Mouse (Mus musculus) large intestine, adult 2 months (tissue): ENCODE measurements around the gene Lepr. TPM values are rescaled to one million over a fixed set of nuclear protein-coding genes. Genes with fewer than 3 reads are reported as not detected.

Experiments
- DNase-seq: peaks from one replicate; pipeline ENCODE4 v3.0.0-alpha.2; 2012; ENCODE audit warnings: low read depth, low spot score
- WGBS: fragments of 180-500 bp; shearing (Covaris S2); methylation state at CpG from one replicate; pipeline ENCODE4 v1.1.7; 2018; 5-methylcytosine and 5-hydroxymethylcytosine counted together
- polyA plus RNA-seq: library from polyadenylated mRNA; depleted of rRNA; stranded (reverse); fragments of >200 nt; gene quantifications from 2 replicates; pipeline ENCODE4 v1.2.3, GENCODE M21; 2012; rRNA removed

The Lepr gene
- polyA plus RNA-seq: 1.6 and 3.0 TPM in 2 replicates

- no peak for DNase-seq
Observed at GRCm38 (mm10) chr4:101717367-101718121, at the start of gene Lepr. Lepr (plus strand) TSS chr4:101717404.

GRCm38 (mm10) chr4:101669161-101669560 is 48.0 kb upstream of the Lepr start:
- no peak for DNase-seq
- WGBS: 41% methylated on average over 5 of the region's 5 CpGs

More at GRCm38 (mm10) chr4:101717367-101718121, at the start of gene Lepr:
- 3% methylated on average over 50 of the region's 50 CpGs for WGBS

DNA sequence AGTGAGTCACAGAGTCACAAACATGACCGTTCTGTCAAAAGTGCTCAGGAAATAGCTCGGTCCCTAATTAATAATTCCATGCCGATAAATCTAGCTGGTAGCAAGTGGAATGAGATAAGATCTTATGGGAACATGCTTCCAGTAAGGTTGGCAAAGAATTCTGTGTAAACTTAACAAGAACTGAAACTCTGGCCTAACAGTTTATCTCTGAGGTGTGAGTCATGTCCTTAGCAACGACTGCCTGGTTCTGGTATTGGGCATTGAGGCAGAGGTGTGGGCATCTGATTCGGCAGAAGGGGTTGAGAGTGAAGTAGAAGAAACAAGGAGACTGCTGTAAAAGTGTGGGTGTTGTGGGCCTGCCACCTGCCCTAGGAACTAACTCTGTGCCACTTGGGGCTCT is 47.4 kb upstream of the Lepr start:
- WGBS: 66% methylated on average over 5 of the region's 5 CpGs
- DNase-seq: no peak

- no peak for DNase-seq
- 28% methylated on average over 5 of the region's 5 CpGs for WGBS
Observed at GRCm38 (mm10) chr4:101674790-101675189, 42.4 kb upstream of the Lepr start.

- DNase-seq: no peak
- 25% methylated on average over 4 of the region's 4 CpGs for WGBS
Observed at GRCm38 (mm10) chr4:101675726-101676125, 41.5 kb upstream of the Lepr start.

GRCm38 (mm10) chr4:101682620-101683019 is 34.6 kb upstream of the Lepr start:
- WGBS: 92% methylated on average over 4 of the region's 4 CpGs
- no peak for DNase-seq

DNA sequence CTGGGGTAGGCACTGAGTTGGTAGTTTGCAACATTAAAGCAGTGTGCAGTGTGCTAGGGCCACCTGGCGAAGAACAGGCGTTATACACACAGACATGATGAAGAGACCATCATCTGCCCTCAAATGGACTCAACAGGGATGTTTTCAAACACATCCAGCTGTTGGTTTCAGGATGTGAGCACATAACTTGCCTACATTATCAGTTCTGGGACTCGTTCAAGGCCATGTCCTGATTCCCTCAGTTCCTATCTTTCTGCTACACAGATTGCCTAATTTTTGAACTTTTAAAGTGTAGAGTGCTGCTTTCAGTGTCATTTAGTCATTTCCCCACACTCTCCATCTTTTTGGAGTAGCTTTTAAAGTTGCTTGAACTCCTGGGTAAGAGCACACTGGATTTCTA is 34.1 kb upstream of the Lepr start:
- 71% methylated on average over 3 of the region's 3 CpGs for WGBS
- no peak for DNase-seq

GRCm38 (mm10) chr4:101684821-101685220 is 32.4 kb upstream of the Lepr start:
- WGBS: 76% methylated on average over 3 of the region's 3 CpGs
- DNase-seq: no peak

- DNase-seq: no peak
- WGBS: 71% methylated on average over 13 of the region's 13 CpGs
Observed at GRCm38 (mm10) chr4:101686227-101686810, 30.9 kb upstream of the Lepr start.

DNA sequence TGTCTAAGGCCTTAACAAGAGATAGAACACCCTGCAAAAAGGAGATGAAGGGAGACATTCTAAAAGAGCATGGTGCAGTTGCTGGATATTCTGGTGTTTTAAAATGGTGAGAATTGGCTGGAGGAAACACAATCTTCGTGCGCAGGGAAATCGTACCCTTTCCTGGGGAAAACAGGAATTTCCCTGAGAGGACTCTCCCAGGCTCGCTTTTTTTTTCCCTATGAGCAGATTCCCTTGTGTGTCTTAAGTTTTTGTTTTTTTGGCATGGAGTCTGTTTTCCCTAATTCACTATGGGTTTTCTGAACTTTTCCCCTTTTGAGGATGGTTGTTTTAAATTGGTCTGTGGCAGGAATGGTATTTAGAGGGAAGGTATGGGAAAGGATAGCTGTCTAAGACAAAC is 28.0 kb upstream of the Lepr start:
- no peak for DNase-seq
- WGBS: 84% methylated on average over 4 of the region's 4 CpGs

DNA sequence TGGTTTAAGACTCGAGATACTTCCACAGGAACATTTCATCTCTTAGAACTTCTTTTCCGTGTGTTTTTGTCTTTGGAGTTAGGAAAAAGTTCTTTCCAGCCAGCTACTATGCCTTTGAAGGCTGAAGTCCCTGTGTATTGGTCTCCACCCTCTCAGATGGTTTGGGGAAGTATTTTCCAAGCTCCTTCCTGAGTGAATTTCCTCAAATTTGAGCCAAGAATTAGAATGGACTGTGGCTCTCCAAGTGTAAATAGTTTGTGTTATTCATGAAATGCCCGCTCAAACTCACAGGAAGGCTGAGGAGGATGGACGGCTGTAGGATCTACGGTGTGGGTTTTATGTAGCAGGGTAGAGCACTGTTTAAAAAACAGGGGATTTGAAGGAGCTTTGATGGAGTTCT is 27.6 kb upstream of the Lepr start:
- no peak for DNase-seq
- 61% methylated on average over 5 of the region's 5 CpGs for WGBS

DNA sequence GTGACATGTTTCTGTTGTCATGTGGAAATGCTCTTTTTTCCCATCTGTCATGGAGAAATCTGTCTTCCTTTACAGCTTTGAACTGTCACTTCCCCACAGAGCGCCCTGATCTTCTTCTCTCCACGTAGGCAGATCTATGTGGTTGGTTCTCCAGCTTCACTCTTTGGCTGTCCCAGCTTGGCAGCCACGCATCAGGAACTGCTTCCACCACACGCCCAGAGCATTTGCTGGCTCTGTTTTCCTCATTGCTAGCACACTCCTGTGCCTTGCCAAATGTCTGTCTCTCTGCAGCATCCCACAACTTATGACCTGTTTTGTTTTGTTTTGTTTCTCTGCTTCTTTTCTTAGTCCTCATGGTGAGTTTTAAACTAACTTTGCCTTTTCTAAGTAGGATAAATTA is 24.3 kb upstream of the Lepr start:
- WGBS: 58% methylated on average over 4 of the region's 4 CpGs
- DNase-seq: no peak

- DNase-seq: no peak
- 28% methylated on average over 6 of the region's 6 CpGs for whole genome bisulfite sequencing
Observed at GRCm38 (mm10) chr4:101694529-101694928, 22.7 kb upstream of the Lepr start.

- WGBS: 86% methylated on average over 3 of the region's 3 CpGs
- DNase-seq: no peak
Observed at GRCm38 (mm10) chr4:101697236-101697635, 20.0 kb upstream of the Lepr start.

- DNase-seq: no peak
- WGBS: 74% methylated on average over 1 of the region's 1 CpGs
Observed at GRCm38 (mm10) chr4:101699423-101699822, 17.8 kb upstream of the Lepr start.

DNA sequence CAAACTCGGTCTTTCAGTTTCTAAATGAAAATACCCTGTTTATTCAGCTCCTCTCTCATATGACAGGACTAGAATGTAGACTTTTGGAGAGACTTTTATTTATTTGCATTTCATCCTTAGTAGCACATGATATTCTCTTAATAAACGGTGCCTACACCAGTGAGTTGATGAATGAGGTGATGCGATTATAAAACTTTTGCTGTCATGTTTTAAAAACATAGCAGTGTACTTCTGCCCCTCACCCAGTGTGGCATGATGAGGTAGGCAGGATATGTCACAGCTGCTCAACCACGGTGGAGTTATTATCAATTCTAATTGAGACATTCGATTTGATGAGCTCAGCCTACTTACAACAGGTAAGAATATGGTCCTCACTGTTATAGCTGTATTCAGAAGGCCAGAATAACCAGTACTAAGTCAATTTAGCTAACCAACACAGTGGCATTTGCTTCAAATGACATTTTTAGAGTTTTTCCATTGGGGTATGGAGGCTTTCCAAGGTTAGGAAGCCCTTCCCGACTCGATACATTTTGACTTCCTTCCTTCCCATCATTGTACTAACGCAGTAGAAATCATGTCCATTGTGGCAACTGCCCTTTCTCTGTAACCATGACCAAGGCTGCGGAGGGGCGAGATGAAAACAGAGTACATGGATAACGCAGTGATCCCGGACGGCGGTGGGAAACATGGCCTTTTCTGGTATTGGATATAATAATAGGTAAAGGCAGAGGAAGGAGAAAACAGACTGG is 16.1 kb upstream of the Lepr start:
- WGBS: 78% methylated on average over 14 of the region's 14 CpGs
- DNase-seq: no peak

GRCm38 (mm10) chr4:101705325-101705724 is 11.9 kb upstream of the Lepr start:
- DNase-seq: no peak
- WGBS: 77% methylated on average over 9 of the region's 9 CpGs

GRCm38 (mm10) chr4:101707234-101707633 is 10.0 kb upstream of the Lepr start:
- no peak for DNase-seq
- 62% methylated on average over 2 of the region's 2 CpGs for WGBS

DNA sequence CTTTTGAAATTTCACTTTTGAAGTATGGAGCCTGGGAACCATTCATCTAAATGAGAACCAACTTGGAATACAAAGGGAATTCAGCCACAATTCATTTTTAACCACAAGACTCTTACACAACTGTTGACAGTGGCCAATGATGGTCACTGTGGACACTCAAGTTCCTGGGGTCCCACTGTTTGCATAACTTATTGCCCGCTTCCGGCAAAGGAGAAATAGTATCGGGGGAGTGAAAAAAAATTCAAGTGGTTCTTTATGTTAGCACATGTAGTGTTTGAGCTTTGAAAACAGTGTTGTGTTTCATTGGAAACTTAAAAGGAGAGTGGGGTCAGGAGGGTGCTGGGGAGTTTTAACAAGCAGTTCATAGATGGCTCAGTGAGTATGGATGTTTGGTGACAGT is 9.3 kb upstream of the Lepr start:
- no peak for DNase-seq
- 43% methylated on average over 3 of the region's 3 CpGs for WGBS

GRCm38 (mm10) chr4:101710361-101710760 is 6.8 kb upstream of the Lepr start:
- DNase-seq: no peak
- WGBS: 65% methylated on average over 4 of the region's 4 CpGs

- WGBS: 83% methylated on average over 4 of the region's 4 CpGs
- no peak for DNase-seq
Observed at GRCm38 (mm10) chr4:101711100-101711499, 6.1 kb upstream of the Lepr start.
